ENCODE assay signal across 8 mouse cellular contexts in genomic region chrX:107402915-107403912, GRCm38 (mm10). TPM values are rescaled to one million over a fixed set of nuclear protein-coding genes. Genes with fewer than 3 reads are reported as not detected.
A peak's percentile ranks its signal among the peaks of the same experiment; 100 is the strongest.
DNase-seq lines count a peak whose midpoint lies in the region; ATAC-seq lines count a peak whose summit lies in the region.

Gene Itm2a (minus strand): TSS chrX:107403376.

- H3K4me2 ChIP-seq in hindbrain, embryonic 16.5 days (ENCODE audit: low read length), result peak within 1 kb of the TSS; percentile 65
- H3K4me2 ChIP-seq in midbrain, embryonic 12.5 days (replicated peaks), result peak within 1 kb of the TSS; percentile 55

- peak within 1 kb of the TSS; percentile 61 for H3K9ac ChIP-seq in hindbrain, embryonic 16.5 days (ENCODE audit: low read depth, low read length)
- peak within 1 kb of the TSS; percentile 35; the same call in 1 of the 2 replicates for H3K9ac ChIP-seq in midbrain, embryonic 12.5 days (replicated peaks)

- H3K36me3 ChIP-seq in erythroblast, embryonic 14.5 days (ENCODE audit: control insufficient read depth), result no peaks in the 10 kb centered on the region
- H3K36me3 ChIP-seq in hindbrain, embryonic 16.5 days (ENCODE audit: control insufficient read depth, insufficient read depth, low read length), result no peaks in the 10 kb centered on the region
- H3K36me3 ChIP-seq in limb, embryonic 10.5 days, result peaks cover 7% of the 10 kb centered on the region; the same call in 1 of the 2 replicates
- H3K36me3 ChIP-seq in midbrain, embryonic 12.5 days, result no peaks in the 10 kb centered on the region
- H3K36me3 ChIP-seq in splenic B cell, adult 2 months (ENCODE audit: control insufficient read depth, insufficient read depth, low read length, poor library complexity, severe bottlenecking), result no peaks in the 10 kb centered on the region

- intact Hi-C loops in gastrocnemius, postnatal 14 days (cut with DNase I; ENCODE audit: low total_unique reads), result no loop called here

- peaks cover 3% of the 10 kb centered on the region for H3K4me1 ChIP-seq in erythroblast, embryonic 14.5 days (ENCODE audit: control insufficient read depth)
- no peaks in the 10 kb centered on the region for H3K4me1 ChIP-seq in hindbrain, embryonic 16.5 days (ENCODE audit: control insufficient read depth, insufficient read depth, low read depth, low read length)
- peaks cover 15% of the 10 kb centered on the region for H3K4me1 ChIP-seq in limb, embryonic 10.5 days
- H3K4me1 ChIP-seq in midbrain, embryonic 12.5 days, result no peaks in the 10 kb centered on the region

- no peaks in the 10 kb centered on the region for H3K9me3 ChIP-seq in erythroblast, embryonic 14.5 days (ENCODE audit: control insufficient read depth, low read length)
- H3K9me3 ChIP-seq in hindbrain, embryonic 16.5 days (ENCODE audit: control insufficient read depth, low read length), result no peaks in the 10 kb centered on the region
- H3K9me3 ChIP-seq in limb, embryonic 10.5 days (replicated peaks), result no peaks in the 10 kb centered on the region
- H3K9me3 ChIP-seq in midbrain, embryonic 12.5 days, result no peaks in the 10 kb centered on the region

- WGBS in hindbrain, embryonic 16.5 days, result 20% methylated on average over 28 of the region's 30 CpGs
- WGBS in limb, embryonic 10.5 days, result 9% methylated on average over 30 of the region's 30 CpGs
- WGBS in midbrain, embryonic 12.5 days, result 19% methylated on average over 29 of the region's 30 CpGs

- peak within 1 kb of the TSS; percentile 44; the same call in 1 of the 2 replicates for H3K27ac ChIP-seq in hindbrain, embryonic 16.5 days (ENCODE audit: low read depth, low read length)
- peak within 1 kb of the TSS; percentile 81 for H3K27ac ChIP-seq in limb, embryonic 10.5 days
- no peak within 1 kb of the TSS for H3K27ac ChIP-seq in midbrain, embryonic 12.5 days (replicated peaks)

- no peak for ATAC-seq in erythroblast, adult 5-6 weeks (replicated peaks; ENCODE audit: low FRiP score, poor library complexity, severe bottlenecking)
- ATAC-seq in hindbrain, embryonic 16.5 days, result peak; percentile 97
- peak; percentile 95 for ATAC-seq in midbrain, embryonic 12.5 days (ENCODE audit: low FRiP score, low read depth)

- peak within 1 kb of the TSS; percentile 58 for H3K4me3 ChIP-seq in erythroblast, embryonic 14.5 days (replicated peaks)
- H3K4me3 ChIP-seq in hindbrain, embryonic 16.5 days (ENCODE audit: low read length), result peak within 1 kb of the TSS; percentile 52
- peak within 1 kb of the TSS; percentile 61 for H3K4me3 ChIP-seq in limb, embryonic 10.5 days
- peak within 1 kb of the TSS; percentile 47 for H3K4me3 ChIP-seq in midbrain, embryonic 12.5 days

- DNase-seq in c-Kit-positive CD71-positive TER-119-positive erythroid progenitor cells, embryonic 14.5 days (ENCODE audit: low spot score), result peak; percentile 1
- DNase-seq in gastrocnemius, postnatal 14 days, result peak; percentile 47
- DNase-seq in limb, embryonic 10.5 days (ENCODE audit: low spot score), result peak; percentile 70
- peak; percentile 11 for DNase-seq in splenic B cell, adult 2 months (ENCODE audit: low read depth, low spot score)

- H3K27me3 ChIP-seq in erythroblast, embryonic 14.5 days (ENCODE audit: control insufficient read depth), result no peaks in the 10 kb centered on the region
- no peaks in the 10 kb centered on the region for H3K27me3 ChIP-seq in hindbrain, embryonic 16.5 days (replicated peaks; ENCODE audit: control insufficient read depth, insufficient read depth, low read length)
- H3K27me3 ChIP-seq in limb, embryonic 10.5 days (ENCODE audit: low read depth, poor library complexity, severe bottlenecking), result peaks cover 16% of the 10 kb centered on the region; the same call in 1 of the 2 replicates
- 0 out of 2 replicates have a peak, but pooled peaks cover 4% of the 10 kb centered on the region for H3K27me3 ChIP-seq in midbrain, embryonic 12.5 days
- no peaks in the 10 kb centered on the region for H3K27me3 ChIP-seq in splenic B cell, adult 2 months (ENCODE audit: control insufficient read depth, insufficient read depth, low read length, poor library complexity, severe bottlenecking)

RNA-seq across cellular contexts. Expression of gene Itm2a, which starts in this region (rescaled TPM):
- polyA plus RNA-seq in erythroblast, embryonic 14.5 days (2012), result not detected in 2 replicates
- total RNA-seq in erythroblast, adult 5-6 weeks (2015; ENCODE audit: low replicate concordance), result not detected in 2 replicates
- total RNA-seq in erythroblast, adult 5-6 weeks (2017; ENCODE audit: low replicate concordance), result not detected in 2 replicates
- total RNA-seq in gastrocnemius, postnatal 14 days (2021), result 100 to 1,000 TPM; 617 to 731 TPM
- 162 and 202 TPM in 2 replicates for polyA plus RNA-seq in hindbrain, embryonic 16.5 days (2015; fragmentation: Nextera tagmentation; extraction: Ambion mirVana)
- polyA plus RNA-seq in limb, embryonic 10.5 days (2016; fragmentation: Nextera tagmentation; extraction: Ambion mirVana), result 279 and 327 TPM in 2 replicates
- 155 and 199 TPM in 2 replicates for polyA plus RNA-seq in midbrain, embryonic 12.5 days (2016; fragmentation: Nextera tagmentation; extraction: Ambion mirVana)

Comparison
In these comparisons a context has a peak if more than half of its experiments do, and no peak if none do; other contexts are left out.
1. RNA of gene Itm2a (total RNA-seq): 617 to 731 TPM in gastrocnemius, postnatal 14 days; not detected in erythroblast, adult 5-6 weeks; every median in the first group is over 100 times any median in the second.
2. RNA of gene Itm2a (polyA plus RNA-seq): 279 to 327 TPM in limb, embryonic 10.5 days, 155 to 199 TPM in midbrain, embryonic 12.5 days and 162 to 202 TPM in hindbrain, embryonic 16.5 days; not detected in erythroblast, embryonic 14.5 days; every median in the first group is over 100 times any median in the second.
3. DNase-seq: peak in every context shown above with its lines; median percentile 70 in limb, embryonic 10.5 days; 47 in gastrocnemius, postnatal 14 days; 11 in splenic B cell, adult 2 months; 1 in c-Kit-positive CD71-positive TER-119-positive erythroid progenitor cells, embryonic 14.5 days.
4. Peak in every context shown above with its lines, with median percentiles within 50 percentile points of each other: H3K4me3 ChIP-seq.